Mouse (Mus musculus) kidney, postnatal 36 days (tissue): Measurements from ENCODE around the gene Opa3.

ENCODE experiments used
- DNase-seq, 2 experiments: peaks; one replicate each; pipeline ENCODE4 v3.0.0; 2021 to 2022; ENCODE audit warnings: mixed read lengths in 2 of 2

The Opa3 gene

DNA sequence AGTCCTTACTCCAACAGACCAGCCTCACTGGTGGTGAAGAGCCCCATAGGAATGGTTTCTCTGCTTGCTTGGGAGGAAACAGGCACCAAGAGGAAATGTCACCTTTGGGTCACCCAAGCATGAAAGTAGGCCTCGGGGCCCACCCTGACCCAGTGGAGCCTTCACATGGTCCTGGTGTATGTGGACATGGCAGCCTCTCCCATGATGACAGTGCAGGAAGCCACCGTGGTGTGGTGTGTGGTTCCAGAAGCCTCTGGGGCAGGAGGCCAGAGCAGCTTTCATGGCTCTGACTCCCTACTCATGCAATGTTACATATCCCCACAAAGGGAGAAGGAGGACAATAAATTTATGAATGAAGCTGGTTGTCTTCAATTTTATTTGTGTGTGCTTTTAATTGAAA is 19.4 kb downstream of the Opa3 start:
- no peak for DNase-seq

- DNase-seq: no peak
Measured at GRCm38 (mm10) chr7:19252078-19252477, 23.9 kb downstream of the Opa3 start.

- DNase-seq: no peak
Measured at GRCm38 (mm10) chr7:19253437-19253836, 25.3 kb downstream of the Opa3 start.

DNA sequence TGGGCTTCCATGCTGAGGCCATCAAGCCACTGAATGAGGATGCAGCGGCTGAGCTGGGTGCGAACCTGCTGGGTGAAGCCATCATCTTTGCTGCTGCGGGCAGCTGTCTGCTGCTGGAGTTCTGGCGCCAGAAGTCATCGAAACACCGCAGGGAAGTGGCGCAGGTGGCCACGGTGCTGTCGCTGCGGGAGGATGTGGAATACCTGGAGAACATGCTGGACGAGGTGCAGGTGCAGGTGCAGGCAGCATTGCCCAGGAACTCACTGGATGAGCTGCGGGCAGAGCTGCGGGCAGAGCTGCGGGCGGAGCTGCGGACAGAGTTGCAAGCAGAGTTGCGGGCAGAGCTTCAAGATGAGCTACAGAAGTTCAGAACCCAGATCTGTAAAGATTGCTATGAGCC is 27.3 kb downstream of the Opa3 start:
- DNase-seq: no peak

- no peak for DNase-seq
Measured at GRCm38 (mm10) chr7:19256567-19256966, 28.4 kb downstream of the Opa3 start.

GRCm38 (mm10) chr7:19257390-19258022 is 29.4 kb downstream of the Opa3 start:
- peak; percentile 80 to 82 for DNase-seq

GRCm38 (mm10) chr7:19258336-19258735 is 30.2 kb downstream of the Opa3 start:
- no peak for DNase-seq

GRCm38 (mm10) chr7:19265147-19265546 is 37.0 kb downstream of the Opa3 start:
- no peak for DNase-seq

DNA sequence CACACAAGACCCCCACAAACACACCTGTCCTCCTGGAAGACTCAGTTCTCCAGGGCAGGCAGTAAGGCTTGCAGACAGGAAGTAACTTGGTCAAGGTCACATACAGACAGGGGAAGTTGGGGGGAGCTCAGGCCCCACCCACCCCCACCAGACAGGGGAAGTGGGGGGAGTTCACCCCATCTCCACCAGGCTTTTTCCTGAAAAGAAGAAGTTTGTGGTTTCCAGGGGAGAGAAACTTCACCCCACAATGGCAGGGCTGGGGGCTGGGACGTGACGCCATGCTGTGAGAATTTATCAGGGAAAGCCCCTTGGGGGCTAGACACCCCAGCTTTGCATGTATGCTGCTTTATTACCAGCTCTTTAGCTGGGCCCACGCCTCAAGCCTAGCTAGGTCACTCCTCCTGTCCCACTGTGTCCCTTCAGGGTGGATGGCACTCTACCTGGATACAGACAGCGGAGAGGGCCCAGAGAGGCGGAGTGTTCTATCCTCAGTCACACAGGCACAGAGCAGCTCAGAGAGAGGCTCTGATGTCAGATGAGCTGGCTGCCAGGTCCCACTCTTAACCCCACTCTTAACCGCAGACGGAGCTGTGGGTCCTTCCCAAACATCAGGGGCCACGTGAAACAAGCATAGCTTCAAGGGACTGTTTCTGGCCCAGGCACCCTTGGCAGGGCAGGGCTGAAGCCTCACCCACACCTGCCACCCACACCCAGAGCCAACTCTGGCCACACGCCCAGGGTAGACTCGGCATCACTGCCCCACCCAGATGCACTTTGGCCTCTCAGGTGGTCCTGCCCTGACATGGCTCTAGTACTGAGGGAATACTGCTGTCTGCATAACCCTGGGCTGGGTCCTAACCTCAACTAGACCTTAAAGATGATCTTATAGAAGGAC is 38.0 kb downstream of the Opa3 start:
- peak in 1 of 2 experiments; percentile 68 for DNase-seq

DNA sequence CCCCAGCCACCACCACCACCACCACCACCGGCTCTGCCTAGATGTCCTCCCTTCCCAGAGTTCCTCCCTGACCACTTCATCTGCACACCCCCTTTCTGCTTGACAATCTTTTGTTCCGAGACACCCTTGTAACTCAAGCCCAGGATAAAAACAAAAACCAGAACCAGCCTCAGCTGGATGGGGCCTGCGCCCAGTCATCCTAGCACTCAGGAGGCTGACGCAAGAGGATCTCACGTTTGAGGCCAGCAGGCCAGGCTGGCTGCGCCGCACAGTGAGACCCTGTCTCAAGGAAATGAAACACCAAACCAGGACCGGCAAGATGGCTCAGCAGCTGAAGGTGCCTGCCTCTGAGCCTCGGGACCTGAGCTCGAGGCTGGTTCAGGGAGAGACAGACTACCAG is 38.9 kb downstream of the Opa3 start:
- no peak for DNase-seq

- DNase-seq: peak; percentile 42 to 61
Measured at GRCm38 (mm10) chr7:19268993-19269681, 41.0 kb downstream of the Opa3 start.

- DNase-seq: peak; percentile 82
Measured at GRCm38 (mm10) chr7:19269721-19270441, 41.7 kb downstream of the Opa3 start.

DNA sequence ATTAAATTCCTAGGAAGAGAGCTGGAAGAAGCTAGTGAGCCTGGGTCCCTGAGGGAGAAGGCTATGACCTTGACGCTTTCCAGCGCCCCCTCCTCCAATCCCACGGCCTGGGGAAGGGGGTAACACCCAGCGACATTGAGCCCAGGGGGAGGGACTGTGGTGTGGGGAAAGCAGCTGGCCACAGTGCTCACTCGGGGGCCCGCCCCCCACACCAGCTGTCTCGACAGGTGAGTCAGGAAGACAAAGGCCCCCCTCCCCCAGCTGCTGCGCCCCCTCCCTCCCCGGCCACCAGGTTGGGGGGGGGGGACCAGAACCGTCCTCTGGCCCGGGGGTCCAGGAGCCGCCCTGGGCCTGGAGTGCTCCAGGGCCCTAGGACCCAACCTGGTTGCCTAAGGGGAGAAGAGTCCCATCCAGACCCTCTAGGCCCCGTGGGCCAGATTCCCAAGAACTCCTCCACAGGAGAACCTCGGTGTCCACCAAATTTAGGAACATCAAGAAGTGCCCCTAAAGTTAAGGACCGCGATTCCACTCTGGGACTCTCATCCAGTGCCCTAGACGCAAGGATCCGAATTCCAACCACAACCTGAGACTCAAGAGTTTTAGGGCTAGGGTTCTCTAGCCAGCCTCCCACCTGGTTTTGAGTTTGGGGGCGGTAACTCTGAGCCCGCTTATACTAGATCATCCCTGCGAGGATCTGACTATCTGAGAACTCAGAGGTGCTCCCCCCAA is 42.5 kb downstream of the Opa3 start:
- peak in 1 of 2 experiments; percentile 32 for DNase-seq

- DNase-seq: peak; percentile 88 to 91
Measured at GRCm38 (mm10) chr7:19271238-19272172, 43.4 kb downstream of the Opa3 start, which contains the start of gene Vasp. TSS of gene Vasp (minus strand) at chr7:19271817.

DNA sequence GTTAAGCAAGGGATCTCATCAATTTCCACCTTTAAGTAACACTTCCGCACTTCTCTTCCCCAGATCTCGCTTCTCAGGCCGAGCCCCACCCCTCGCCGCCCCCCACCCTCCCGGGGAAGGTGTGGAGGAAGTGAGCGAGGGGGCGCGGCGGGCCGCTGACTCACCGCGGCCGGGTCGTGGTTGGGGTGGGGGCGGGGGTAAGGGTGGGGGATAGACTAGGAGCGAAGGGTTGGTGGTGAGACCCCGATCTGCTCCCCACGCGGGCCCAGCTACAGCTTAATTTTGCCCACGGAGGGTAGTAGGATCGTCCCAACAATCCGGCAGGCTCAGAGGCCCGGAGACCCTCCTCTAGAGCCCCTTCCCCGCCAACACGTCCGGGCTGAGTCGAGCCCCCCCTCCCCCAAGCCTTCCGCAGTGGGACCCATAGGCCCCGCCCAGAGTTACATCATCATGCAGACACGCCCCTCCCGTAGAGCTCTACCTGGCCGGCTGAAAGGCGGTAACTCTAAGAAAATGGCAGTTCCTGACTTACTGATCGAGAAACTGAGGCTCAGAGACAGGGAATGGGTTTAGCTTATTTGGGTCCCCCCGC is 44.1 kb downstream of the Opa3 start:
- peak; percentile 89 to 93 for DNase-seq

DNA sequence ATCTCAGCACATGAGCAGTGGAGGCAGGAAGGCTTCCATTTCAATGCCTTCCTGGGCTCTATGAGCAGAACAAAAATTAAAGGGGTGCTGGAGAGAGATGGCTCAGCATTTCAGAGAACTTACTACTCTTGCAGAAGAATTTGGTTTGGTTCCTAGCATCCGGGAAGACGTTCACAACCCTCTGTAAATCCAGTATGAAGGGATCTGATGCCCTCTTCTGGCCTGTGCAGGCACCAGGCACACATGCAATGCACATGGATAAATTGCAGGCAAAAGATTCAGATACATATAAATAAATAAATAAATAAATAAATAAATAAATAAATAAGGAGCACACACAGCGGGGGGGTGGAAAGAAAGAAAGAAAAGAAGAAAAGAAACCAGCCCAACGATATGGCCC is 48.1 kb downstream of the Opa3 start:
- DNase-seq: peak in 1 of 2 experiments; percentile 38

GRCm38 (mm10) chr7:19279052-19279451 is 50.9 kb downstream of the Opa3 start:
- DNase-seq: no peak

DNA sequence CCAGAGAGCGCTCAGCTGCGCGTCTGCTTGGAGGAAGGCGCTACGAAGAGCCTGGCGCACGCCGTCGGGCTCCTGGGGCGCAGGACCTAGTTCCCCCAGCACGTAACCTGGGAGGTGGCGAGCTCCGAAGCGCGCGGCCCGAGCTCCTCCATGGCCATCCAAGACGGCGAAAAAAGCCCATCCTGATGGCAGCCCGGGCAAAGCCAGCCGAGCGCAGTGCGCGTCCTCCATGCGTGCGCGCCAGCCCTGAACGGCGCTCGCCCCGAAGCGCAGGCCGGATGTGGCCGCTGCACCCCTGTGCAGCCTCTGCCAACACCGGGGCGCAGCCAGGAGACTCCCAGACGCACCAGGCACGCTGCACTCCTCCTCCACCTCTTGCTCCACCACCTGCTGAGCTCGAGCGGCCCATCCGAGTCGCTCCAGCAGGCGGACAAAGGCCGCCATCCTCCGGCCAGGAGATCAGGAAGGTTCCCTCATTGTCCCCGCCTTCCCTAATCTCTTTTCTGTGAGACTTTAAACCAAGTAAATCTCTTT is 51.5 kb downstream of the Opa3 start, which contains the start of gene Ppm1n:
TSS of gene Ppm1n (minus strand) at position 484 of the 534 bp plus-strand sequence.
- peak in 1 of 2 experiments; percentile 35 for DNase-seq

DNA sequence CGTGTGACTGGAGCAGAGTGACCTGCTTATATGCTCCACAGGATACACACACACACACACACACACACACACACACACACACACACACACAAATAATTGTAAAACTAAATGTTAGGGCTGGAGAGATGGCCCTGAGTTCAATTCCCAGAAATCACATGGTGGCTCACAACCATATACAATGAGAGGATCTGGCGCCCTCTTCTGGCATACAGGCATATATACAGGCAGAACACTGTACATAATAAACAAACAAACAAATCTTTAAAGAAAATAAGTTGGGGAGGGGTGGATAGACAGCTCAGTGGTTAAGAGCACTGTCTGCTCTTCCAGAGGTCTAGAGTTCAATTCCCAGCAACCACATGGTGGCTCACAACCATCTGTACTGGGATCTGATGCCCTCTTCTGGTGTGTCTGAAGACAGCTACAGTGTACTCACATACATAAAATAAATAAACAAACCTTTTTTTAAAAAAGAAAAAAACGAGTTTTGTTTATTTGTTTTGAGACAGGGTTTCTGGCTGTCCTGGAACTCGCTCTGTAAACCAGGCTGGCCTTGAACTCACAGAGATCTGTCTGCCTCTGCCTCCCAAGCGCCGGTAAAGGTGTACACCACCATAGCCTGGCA is 53.7 kb downstream of the Opa3 start:
- DNase-seq: peak; percentile 57 to 69
